Mouse (Mus musculus): ENCODE data around the gene Tiam1. TPM values are rescaled to one million over a fixed set of nuclear protein-coding genes. Genes with fewer than 3 reads are reported as not detected.

The Tiam1 gene
- polyA plus RNA-seq, 2 experiments, result 1.6 to 4.2 TPM

GRCm38 (mm10) chr16:90087256-90087655 is 56.3 kb downstream of the Tiam1 start:
- no peaks in the 10 kb centered on the region for H3K9me3 ChIP-seq (ENCODE audit: control insufficient read depth, low read length)
- no peak overlapping the region for H3K4me2 ChIP-seq (ENCODE audit: low read depth)
- H3K9ac ChIP-seq (replicated peaks), result no peak overlapping the region
- no peaks in the 10 kb centered on the region for H3K36me3 ChIP-seq (replicated peaks; ENCODE audit: control insufficient read depth, insufficient read depth, low read depth)
- no peak overlapping the region for H3K4me3 ChIP-seq (ENCODE audit: insufficient read depth in 1 of 2, low read depth in 2 of 2, low read length in 2 of 2)
- DNase-seq (ENCODE audit: low read depth in 3 of 3, low spot score in 3 of 3) (no peak), ATAC-seq (ENCODE audit: insufficient read depth) (no peak)
- 59% methylated on average over 5 of the region's 5 CpGs for WGBS (ENCODE audit: insufficient replicate concordance)
- no peak for TF ChIP-seq CTCF (IDR thresholded peaks at IDR 0.05; ENCODE audit: low read depth)
- TF ChIP-seq EP300 (IDR thresholded peaks at IDR 0.05; ENCODE audit: low read depth), result no peak
- H3K4me1 ChIP-seq (replicated peaks; ENCODE audit: control insufficient read depth in 2 of 2, insufficient read depth in 2 of 2, low read length in 1 of 2), result peaks cover 0 to 4% of the 10 kb centered on the region in 2 experiments; a peak in 2 of 4 replicates
- no peaks in the 10 kb centered on the region for H3K27me3 ChIP-seq (ENCODE audit: control insufficient read depth, insufficient read depth, low read length)
- H3K27ac ChIP-seq, result no peak overlapping the region

- DNase-seq (ENCODE audit: low read depth in 3 of 3, low spot score in 3 of 3), result no peak
- no peak for ATAC-seq (ENCODE audit: insufficient read depth)
Observed at GRCm38 (mm10) chr16:90086111-90086510, 57.5 kb downstream of the Tiam1 start.

GRCm38 (mm10) chr16:90085580-90085979 is 58.0 kb downstream of the Tiam1 start:
- Histone ChIP-seq H3K9ac (replicated peaks) (no peak overlapping the region), H3K4me2 (ENCODE audit: low read depth) (no peak overlapping the region), H3K36me3 (replicated peaks; ENCODE audit: control insufficient read depth, insufficient read depth, low read depth) (no peaks in the 10 kb centered on the region), H3K27me3 (ENCODE audit: control insufficient read depth, insufficient read depth, low read length) (no peaks in the 10 kb centered on the region), H3K9me3 (ENCODE audit: control insufficient read depth, low read length) (no peaks in the 10 kb centered on the region), H3K4me3 (ENCODE audit: insufficient read depth in 1 of 2, low read depth in 2 of 2, low read length in 2 of 2) (no peak overlapping the region), H3K27ac (no peak overlapping the region), H3K4me1 (replicated peaks; ENCODE audit: control insufficient read depth in 2 of 2, insufficient read depth in 2 of 2, low read length in 1 of 2) (no peaks in the 10 kb centered on the region)
- ATAC-seq (ENCODE audit: insufficient read depth) (no peak), DNase-seq (ENCODE audit: low read depth in 3 of 3, low spot score in 3 of 3) (no peak)
- TF ChIP-seq CTCF (IDR thresholded peaks at IDR 0.05; ENCODE audit: low read depth), result no peak
- TF ChIP-seq EP300 (IDR thresholded peaks at IDR 0.05; ENCODE audit: low read depth), result no peak
- 70% methylated on average over 14 of the region's 14 CpGs for WGBS (ENCODE audit: insufficient replicate concordance)

More at GRCm38 (mm10) chr16:90086111-90086510, 57.5 kb downstream of the Tiam1 start:
- 81% methylated on average over 6 of the region's 6 CpGs for WGBS (ENCODE audit: insufficient replicate concordance)
- Histone ChIP-seq H3K4me3 (ENCODE audit: insufficient read depth in 1 of 2, low read depth in 2 of 2, low read length in 2 of 2) (no peak overlapping the region), H3K36me3 (replicated peaks; ENCODE audit: control insufficient read depth, insufficient read depth, low read depth) (no peaks in the 10 kb centered on the region), H3K4me2 (ENCODE audit: low read depth) (no peak overlapping the region), H3K27me3 (ENCODE audit: control insufficient read depth, insufficient read depth, low read length) (no peaks in the 10 kb centered on the region), H3K4me1 (replicated peaks; ENCODE audit: control insufficient read depth in 2 of 2, insufficient read depth in 2 of 2, low read length in 1 of 2) (peaks cover 0 to 1% of the 10 kb centered on the region in 2 experiments; a peak in 2 of 4 replicates), H3K9me3 (ENCODE audit: control insufficient read depth, low read length) (no peaks in the 10 kb centered on the region), H3K27ac (no peak overlapping the region), H3K9ac (replicated peaks) (no peak overlapping the region)
- TF ChIP-seq CTCF (IDR thresholded peaks at IDR 0.05; ENCODE audit: low read depth) (no peak), EP300 (IDR thresholded peaks at IDR 0.05; ENCODE audit: low read depth) (no peak)

GRCm38 (mm10) chr16:90081125-90081524 is 62.4 kb downstream of the Tiam1 start:
- Histone ChIP-seq H3K4me3 (ENCODE audit: insufficient read depth in 1 of 2, low read depth in 2 of 2, low read length in 2 of 2) (no peak overlapping the region), H3K27ac (no peak overlapping the region), H3K4me2 (ENCODE audit: low read depth) (no peak overlapping the region), H3K36me3 (replicated peaks; ENCODE audit: control insufficient read depth, insufficient read depth, low read depth) (no peaks in the 10 kb centered on the region), H3K9me3 (ENCODE audit: control insufficient read depth, low read length) (no peaks in the 10 kb centered on the region), H3K27me3 (ENCODE audit: control insufficient read depth, insufficient read depth, low read length) (no peaks in the 10 kb centered on the region), H3K9ac (replicated peaks) (no peak overlapping the region), H3K4me1 (replicated peaks; ENCODE audit: control insufficient read depth in 2 of 2, insufficient read depth in 2 of 2, low read length in 1 of 2) (no peaks in the 10 kb centered on the region)
- ATAC-seq (ENCODE audit: insufficient read depth) (no peak), DNase-seq (ENCODE audit: low read depth in 3 of 3, low spot score in 3 of 3) (no peak)
- WGBS (ENCODE audit: insufficient replicate concordance), result 76% methylated on average over 1 of the region's 1 CpGs
- TF ChIP-seq EP300 (IDR thresholded peaks at IDR 0.05; ENCODE audit: low read depth) (no peak), CTCF (IDR thresholded peaks at IDR 0.05; ENCODE audit: low read depth) (no peak)

GRCm38 (mm10) chr16:90078806-90079381 is 64.7 kb downstream of the Tiam1 start:
- H3K4me2 ChIP-seq (ENCODE audit: low read depth), result no peak overlapping the region
- no peak overlapping the region for H3K4me3 ChIP-seq (ENCODE audit: insufficient read depth in 1 of 2, low read depth in 2 of 2, low read length in 2 of 2)
- H3K36me3 ChIP-seq (replicated peaks; ENCODE audit: control insufficient read depth, insufficient read depth, low read depth), result no peaks in the 10 kb centered on the region
- no peak overlapping the region for H3K27ac ChIP-seq
- no peaks in the 10 kb centered on the region for H3K27me3 ChIP-seq (ENCODE audit: control insufficient read depth, insufficient read depth, low read length)
- no peaks in the 10 kb centered on the region for H3K4me1 ChIP-seq (replicated peaks; ENCODE audit: control insufficient read depth in 2 of 2, insufficient read depth in 2 of 2, low read length in 1 of 2)
- no peak for DNase-seq (ENCODE audit: low read depth in 3 of 3, low spot score in 3 of 3)
- H3K9me3 ChIP-seq (ENCODE audit: control insufficient read depth, low read length), result no peaks in the 10 kb centered on the region
- no peak overlapping the region for H3K9ac ChIP-seq (replicated peaks)
- TF ChIP-seq EP300 (IDR thresholded peaks at IDR 0.05; ENCODE audit: low read depth) (no peak), CTCF (IDR thresholded peaks at IDR 0.05; ENCODE audit: low read depth) (no peak)
- 81% methylated on average over 11 of the region's 11 CpGs for WGBS (ENCODE audit: insufficient replicate concordance)
- no peak for ATAC-seq (ENCODE audit: insufficient read depth)

All from liver, embryonic 14.5 days (tissue).